Comparison of ENCODE assay signal across 11 mouse cellular contexts in the genomic region with DNA sequence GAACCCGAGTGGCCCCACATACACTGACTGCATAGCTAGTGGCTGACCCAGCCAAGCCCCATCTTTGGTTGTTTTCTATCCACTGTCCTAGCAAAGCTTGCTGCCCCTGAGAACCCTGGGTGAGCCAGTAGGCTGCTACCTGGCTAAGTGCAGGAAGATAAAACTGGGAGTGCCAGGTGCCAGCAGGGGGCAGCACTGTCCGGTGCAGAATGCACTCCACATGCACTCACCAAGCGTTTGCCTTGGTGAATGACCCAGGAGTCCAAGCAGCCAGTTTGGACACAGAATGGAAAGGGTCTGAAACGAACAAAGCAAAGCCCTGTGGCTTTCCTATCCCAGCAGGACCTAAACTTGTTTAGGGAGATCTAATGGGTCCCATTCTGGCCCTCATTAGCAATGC. TPM values are rescaled to one million over a fixed set of nuclear protein-coding genes. Genes with fewer than 3 reads are reported as not detected.
DNase-seq lines count a peak whose midpoint lies in the region; TF ChIP-seq lines count a peak whose summit lies in the region.
"Had no signal": no experiment of that assay in that cellular context is flagged by ENCODE, and none has a peak within 500 bp of the region (broad histone marks: within the 10 kb centered on the region; RNA-seq: fewer than 3 reads in every experiment).

No protein-coding gene starts in this region.

- H3K36me3 ChIP-seq in heart, adult 2 months (ENCODE audit: control insufficient read depth, insufficient read depth, low read length), result no peaks in the 10 kb centered on the region

- peak; percentile 11 to 40 for DNase-seq in heart, adult 2 months
- DNase-seq in heart, postnatal 25 days (ENCODE audit: low spot score), result no peak
- DNase-seq in spleen, postnatal 10 days (ENCODE audit: low spot score in 2 of 2), result peak; percentile 8 to 56
- no peak for DNase-seq in spleen, postnatal 36 days (ENCODE audit: low spot score in 2 of 2)
- peak; percentile 69 to 73 for DNase-seq in cerebellum, postnatal 10 days
- DNase-seq in left cerebral cortex, adult 2 months (ENCODE audit: extremely low spot score in 1 of 2, low spot score in 2 of 2), result no peak
- peak; percentile 39 for DNase-seq in retina, postnatal 1 day
- DNase-seq in urinary bladder, adult 2 months (ENCODE audit: low spot score), result no peak

- no peak overlapping the region for H3K4me3 ChIP-seq in heart, adult 2 months
- no peak overlapping the region for H3K4me3 ChIP-seq in left cerebral cortex, adult 2 months

- intact Hi-C loops in heart, adult 2 months (cut with DNase I), result no loop called here
- intact Hi-C loops in heart, postnatal 25 days (cut with DNase I), result no loop called here
- intact Hi-C loops in left cerebral cortex, adult 2 months (cut with DNase I), result no loop called here

- no peak for TF ChIP-seq POLR2A in heart, adult 2 months (IDR thresholded peaks at IDR 0.05; ENCODE audit: insufficient read depth, low read depth, low read length)

- no peaks in the 10 kb centered on the region for H3K4me1 ChIP-seq in heart, adult 2 months (ENCODE audit: control insufficient read depth, insufficient read depth, low read length)

- H3K79me2 ChIP-seq in heart, adult 2 months (replicated peaks; ENCODE audit: control insufficient read depth, insufficient read depth, low read length), result no peaks in the 10 kb centered on the region

- TF ChIP-seq CTCF in heart, adult 2 months (IDR thresholded peaks at IDR 0.05), result peak; percentile 70
- TF ChIP-seq CTCF in left cerebral cortex, adult 2 months (IDR thresholded peaks at IDR 0.05), result peak; percentile 63

- 42% methylated on average over 4 of the region's 4 CpGs for WGBS in heart, adult 2 months

- H3K27me3 ChIP-seq in heart, adult 2 months (ENCODE audit: control insufficient read depth, insufficient read depth, low read length), result no peaks in the 10 kb centered on the region

- no peak overlapping the region for H3K27ac ChIP-seq in heart, adult 2 months
- H3K27ac ChIP-seq in left cerebral cortex, adult 2 months, result no peak overlapping the region

- TF ChIP-seq EP300 in heart, adult 2 months (IDR thresholded peaks at IDR 0.05; ENCODE audit: insufficient read depth, low read depth, low read length), result no peak

- no peak overlapping the region for H3K9ac ChIP-seq in heart, adult 2 months (ENCODE audit: low read depth, low read length)

RNA-seq across cellular contexts. Expression of gene 5430419D17Rik, which starts 8.5 kb away (rescaled TPM):
- total RNA-seq in heart, adult 2 months (2021), result 10 to 100 TPM in 1 of 2 experiments, 1 to 10 TPM in 1; 9.9 to 10.3 TPM
- polyA plus RNA-seq in heart, adult 2 months (2012; rRNA removed), result 0.61 and 1.1 TPM in 2 replicates
- total RNA-seq in heart, postnatal 25 days (2021), result 10 to 100 TPM; 12.2 to 13.0 TPM
- not detected for total RNA-seq in left cerebral cortex, adult 2 months (2021)
- not detected in 2 replicates for polyA plus RNA-seq in urinary bladder, adult 2 months (2012; rRNA removed)
- total RNA-seq: common myeloid progenitor, adult 5-6 weeks; left cerebral cortex, adult 8-10 months; neutrophil, adult 5-6 weeks had no signal

RNA-seq across cellular contexts. Expression of gene 4933402N03Rik, which starts 36.6 kb away (rescaled TPM):
- not detected for total RNA-seq in heart, adult 2 months (2021)
- polyA plus RNA-seq in heart, adult 2 months (2012; rRNA removed), result not detected in 2 replicates
- total RNA-seq in heart, postnatal 25 days (2021), result not detected
- not detected for total RNA-seq in left cerebral cortex, adult 2 months (2021)
- polyA plus RNA-seq in urinary bladder, adult 2 months (2012; rRNA removed), result not detected in 2 replicates
- total RNA-seq: common myeloid progenitor, adult 5-6 weeks; left cerebral cortex, adult 8-10 months; neutrophil, adult 5-6 weeks had no signal

Comparison
In these comparisons a context has a peak if more than half of its experiments do, and no peak if none do; other contexts are left out.
1. DNase-seq: peak in heart, adult 2 months (2 of 2), spleen, postnatal 10 days (2 of 2), cerebellum, postnatal 10 days (2 of 2) and retina, postnatal 1 day (single experiment); none in heart, postnatal 25 days (single experiment), spleen, postnatal 36 days (0 of 2), left cerebral cortex, adult 2 months (0 of 2) and urinary bladder, adult 2 months (single experiment).
2. RNA of gene 5430419D17Rik, which starts 8.5 kb away (total RNA-seq): 12.2 to 13.0 TPM in heart, postnatal 25 days and 9.9 to 10.3 TPM in heart, adult 2 months; not detected in left cerebral cortex, adult 2 months; every median in the first group is over 10 times any median in the second.